Mouse (Mus musculus): Measurements from ENCODE around the gene Rb1. TPM values are rescaled to one million over a fixed set of nuclear protein-coding genes. Genes with fewer than 3 reads are reported as not detected.

The Rb1 gene
- total and polyA plus RNA-seq, 2 experiments from 2014 or later: 7.7 to 9.1 TPM

DNA sequence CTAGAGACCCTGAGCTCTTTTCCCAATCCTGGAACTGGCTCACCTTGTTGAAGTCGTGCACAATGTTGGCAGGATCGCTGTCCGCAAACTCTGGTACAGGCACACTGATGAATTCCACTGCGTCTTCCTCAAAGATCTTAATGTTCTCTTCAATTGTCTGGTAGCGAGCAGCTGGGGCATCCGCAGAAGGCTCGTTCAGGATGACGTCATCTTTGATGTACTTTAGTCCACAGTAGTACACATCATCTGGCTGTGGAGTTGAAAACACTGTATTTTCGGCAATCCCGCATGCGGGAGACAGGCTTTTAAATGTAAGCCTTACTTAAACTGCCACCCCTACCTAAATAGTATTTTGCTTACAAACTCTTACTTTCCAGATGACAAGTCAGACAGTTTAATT is 40.7 kb upstream of the Rb1 start:
- TF ChIP-seq CTCF (IDR thresholded peaks at IDR 0.05; ENCODE audit: low read depth): no peak
- no peak for TF ChIP-seq EP300 (IDR thresholded peaks at IDR 0.05; ENCODE audit: low read depth)

GRCm38 (mm10) chr14:73363782-73364181 is 38.2 kb upstream of the Rb1 start:
- H3K4me2 ChIP-seq (ENCODE audit: low read depth, low read length): no peak overlapping the region
- 88% methylated on average over 11 of the region's 11 CpGs for WGBS
- ATAC-seq (ENCODE audit: insufficient read depth, low read depth): no peak
- H3K9ac ChIP-seq (replicated peaks; ENCODE audit: low read depth, low read length): no peak overlapping the region
- TF ChIP-seq CTCF (IDR thresholded peaks at IDR 0.05; ENCODE audit: low read depth): no peak
- TF ChIP-seq EP300 (IDR thresholded peaks at IDR 0.05; ENCODE audit: low read depth): no peak
- H3K27ac ChIP-seq (ENCODE audit: low read depth): no peak overlapping the region
- H3K4me3 ChIP-seq (ENCODE audit: low read depth, low read length): no peak overlapping the region
- no peaks in the 10 kb centered on the region for H3K9me3 ChIP-seq (replicated peaks; ENCODE audit: control insufficient read depth, low read length)
- no peaks in the 10 kb centered on the region for H3K27me3 ChIP-seq (ENCODE audit: control insufficient read depth, insufficient read depth, low read length)
- H3K4me1 ChIP-seq (ENCODE audit: control insufficient read depth, insufficient read depth): no peaks in the 10 kb centered on the region
- H3K36me3 ChIP-seq (replicated peaks; ENCODE audit: control insufficient read depth, insufficient read depth, low read length): peaks cover 98% of the 10 kb centered on the region
- DNase-seq (ENCODE audit: low spot score): no peak

More for the DNA sequence above, 40.7 kb upstream of the Rb1 start:
- Histone ChIP-seq H3K27me3 (ENCODE audit: control insufficient read depth, insufficient read depth, low read length) (no peaks in the 10 kb centered on the region), H3K9me3 (replicated peaks; ENCODE audit: control insufficient read depth, low read length) (no peaks in the 10 kb centered on the region), H3K9ac (replicated peaks; ENCODE audit: low read depth, low read length) (no peak overlapping the region), H3K4me2 (ENCODE audit: low read depth, low read length) (no peak overlapping the region), H3K36me3 (replicated peaks; ENCODE audit: control insufficient read depth, insufficient read depth, low read length) (peaks cover 88% of the 10 kb centered on the region), H3K4me1 (ENCODE audit: control insufficient read depth, insufficient read depth) (peaks cover 8% of the 10 kb centered on the region; the same call in 1 of the 2 replicates), H3K27ac (ENCODE audit: low read depth) (no peak overlapping the region), H3K4me3 (ENCODE audit: low read depth, low read length) (no peak overlapping the region)
- ATAC-seq (ENCODE audit: insufficient read depth, low read depth) (no peak), DNase-seq (ENCODE audit: low spot score) (no peak)
- WGBS: 84% methylated on average over 11 of the region's 11 CpGs

DNA sequence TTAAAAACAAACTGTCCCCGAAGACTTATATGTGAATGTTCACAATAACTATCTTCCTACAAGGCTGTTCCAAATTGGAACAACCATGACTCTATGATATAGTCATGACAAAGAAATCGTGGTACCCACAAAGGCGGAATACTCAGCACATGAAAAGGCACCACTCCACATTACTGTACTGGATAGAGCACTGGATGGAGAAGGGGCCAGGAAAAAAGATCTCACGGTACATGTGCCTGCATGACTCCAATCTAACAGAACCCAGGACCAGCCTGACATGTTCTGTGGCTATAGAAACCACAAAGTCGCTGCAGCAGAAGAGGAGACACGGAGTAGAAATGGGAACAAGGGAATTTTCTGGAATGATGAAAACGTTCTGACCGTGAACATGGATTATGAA is 29.1 kb upstream of the Rb1 start:
- H3K27me3 ChIP-seq (ENCODE audit: control insufficient read depth, insufficient read depth, low read length): no peaks in the 10 kb centered on the region
- WGBS: 90% methylated on average over 8 of the region's 8 CpGs
- DNase-seq (ENCODE audit: low spot score) (no peak), ATAC-seq (ENCODE audit: insufficient read depth, low read depth) (no peak)
- no peak overlapping the region for H3K27ac ChIP-seq (ENCODE audit: low read depth)
- no peak overlapping the region for H3K9ac ChIP-seq (replicated peaks; ENCODE audit: low read depth, low read length)
- TF ChIP-seq EP300 (IDR thresholded peaks at IDR 0.05; ENCODE audit: low read depth) (no peak), CTCF (IDR thresholded peaks at IDR 0.05; ENCODE audit: low read depth) (no peak)
- H3K9me3 ChIP-seq (replicated peaks; ENCODE audit: control insufficient read depth, low read length): no peaks in the 10 kb centered on the region
- H3K36me3 ChIP-seq (replicated peaks; ENCODE audit: control insufficient read depth, insufficient read depth, low read length): peaks cover 62% of the 10 kb centered on the region
- no peaks in the 10 kb centered on the region for H3K4me1 ChIP-seq (ENCODE audit: control insufficient read depth, insufficient read depth)
- no peak overlapping the region for H3K4me3 ChIP-seq (ENCODE audit: low read depth, low read length)
- H3K4me2 ChIP-seq (ENCODE audit: low read depth, low read length): no peak overlapping the region

GRCm38 (mm10) chr14:73351118-73351517 is 25.5 kb upstream of the Rb1 start:
- peaks cover 28% of the 10 kb centered on the region for H3K36me3 ChIP-seq (replicated peaks; ENCODE audit: control insufficient read depth, insufficient read depth, low read length)
- TF ChIP-seq CTCF (IDR thresholded peaks at IDR 0.05; ENCODE audit: low read depth) (no peak), EP300 (IDR thresholded peaks at IDR 0.05; ENCODE audit: low read depth) (no peak)
- H3K9ac ChIP-seq (replicated peaks; ENCODE audit: low read depth, low read length): no peak overlapping the region
- H3K27ac ChIP-seq (ENCODE audit: low read depth): no peak overlapping the region
- no peaks in the 10 kb centered on the region for H3K27me3 ChIP-seq (ENCODE audit: control insufficient read depth, insufficient read depth, low read length)
- no peak for DNase-seq (ENCODE audit: low spot score)
- no peak overlapping the region for H3K4me2 ChIP-seq (ENCODE audit: low read depth, low read length)
- no peaks in the 10 kb centered on the region for H3K9me3 ChIP-seq (replicated peaks; ENCODE audit: control insufficient read depth, low read length)
- no peak overlapping the region for H3K4me3 ChIP-seq (ENCODE audit: low read depth, low read length)
- peaks cover 8% of the 10 kb centered on the region; the same call in 1 of the 2 replicates for H3K4me1 ChIP-seq (ENCODE audit: control insufficient read depth, insufficient read depth)
- WGBS: 92% methylated on average over 5 of the region's 5 CpGs
- no peak for ATAC-seq (ENCODE audit: insufficient read depth, low read depth)

GRCm38 (mm10) chr14:73350029-73350428 is 24.4 kb upstream of the Rb1 start:
- H3K4me1 ChIP-seq (ENCODE audit: control insufficient read depth, insufficient read depth): peaks cover 8% of the 10 kb centered on the region; the same call in 1 of the 2 replicates
- no peak overlapping the region for H3K4me3 ChIP-seq (ENCODE audit: low read depth, low read length)
- no peak overlapping the region for H3K9ac ChIP-seq (replicated peaks; ENCODE audit: low read depth, low read length)
- H3K36me3 ChIP-seq (replicated peaks; ENCODE audit: control insufficient read depth, insufficient read depth, low read length): peaks cover 19% of the 10 kb centered on the region
- H3K9me3 ChIP-seq (replicated peaks; ENCODE audit: control insufficient read depth, low read length): no peaks in the 10 kb centered on the region
- H3K27me3 ChIP-seq (ENCODE audit: control insufficient read depth, insufficient read depth, low read length): no peaks in the 10 kb centered on the region
- H3K4me2 ChIP-seq (ENCODE audit: low read depth, low read length): no peak overlapping the region
- no peak for DNase-seq (ENCODE audit: low spot score)
- H3K27ac ChIP-seq (ENCODE audit: low read depth): no peak overlapping the region
- TF ChIP-seq CTCF (IDR thresholded peaks at IDR 0.05; ENCODE audit: low read depth) (no peak), EP300 (IDR thresholded peaks at IDR 0.05; ENCODE audit: low read depth) (no peak)
- no peak for ATAC-seq (ENCODE audit: insufficient read depth, low read depth)
- 37% methylated on average over 1 of the region's 1 CpGs for WGBS

DNA sequence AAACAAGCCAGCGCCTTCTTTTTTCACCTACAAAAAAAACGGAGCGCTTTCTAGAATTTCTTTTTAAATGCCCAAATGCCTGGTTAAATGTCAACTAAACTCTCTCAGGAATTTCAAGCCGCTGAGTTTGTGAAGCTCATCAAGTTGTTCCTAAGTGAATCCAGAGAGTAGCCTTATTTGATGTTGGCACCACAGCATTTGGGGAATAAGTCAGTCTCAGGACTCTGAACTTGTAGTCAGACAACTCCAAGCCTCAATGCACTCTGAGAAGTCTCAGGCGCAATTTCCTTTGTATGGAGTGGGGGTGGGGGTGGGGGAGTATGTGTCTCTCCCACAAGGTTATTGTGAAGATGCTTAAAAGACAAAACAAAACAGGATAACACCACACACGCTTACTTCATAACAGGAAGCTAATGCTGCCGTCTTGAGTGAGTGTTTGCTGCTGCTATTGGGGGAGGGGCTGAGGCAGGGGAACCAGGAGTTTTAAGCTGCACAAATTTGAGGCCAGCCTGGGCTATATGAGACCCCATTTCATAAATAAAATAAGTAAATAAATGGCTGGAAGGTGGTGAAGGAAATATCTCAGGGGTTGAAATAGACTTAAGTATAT is 23.5 kb upstream of the Rb1 start:
- Histone ChIP-seq H3K9ac (replicated peaks; ENCODE audit: low read depth, low read length) (no peak overlapping the region), H3K4me2 (ENCODE audit: low read depth, low read length) (no peak overlapping the region), H3K4me3 (ENCODE audit: low read depth, low read length) (no peak overlapping the region), H3K4me1 (ENCODE audit: control insufficient read depth, insufficient read depth) (peaks cover 8% of the 10 kb centered on the region; the same call in 1 of the 2 replicates), H3K36me3 (replicated peaks; ENCODE audit: control insufficient read depth, insufficient read depth, low read length) (peaks cover 12% of the 10 kb centered on the region), H3K27me3 (ENCODE audit: control insufficient read depth, insufficient read depth, low read length) (no peaks in the 10 kb centered on the region), H3K27ac (ENCODE audit: low read depth) (peak overlapping the region; percentile 45; the same call in 1 of the 2 replicates), H3K9me3 (replicated peaks; ENCODE audit: control insufficient read depth, low read length) (no peaks in the 10 kb centered on the region)
- WGBS: 61% methylated on average over 7 of the region's 7 CpGs
- no peak for DNase-seq (ENCODE audit: low spot score)
- 0 out of 2 replicates have a peak, but pooled peaks have one; percentile 42 for TF ChIP-seq EP300 (IDR thresholded peaks at IDR 0.05; ENCODE audit: low read depth)
- no peak for TF ChIP-seq CTCF (IDR thresholded peaks at IDR 0.05; ENCODE audit: low read depth)
- 0 out of 2 replicates have a peak, but pooled peaks have one; percentile 36 for ATAC-seq (ENCODE audit: insufficient read depth, low read depth)

Data from heart, postnatal 0 days (tissue).